Comparison of ENCODE assay signal across 12 mouse cellular contexts in genomic region chr2:141288494-141288893, GRCm38 (mm10).
DNase-seq lines count a peak whose midpoint lies in the region; ATAC-seq and TF ChIP-seq lines count a peak whose summit lies in the region.
"Had no signal": no experiment of that assay in that cellular context is flagged by ENCODE, and none has a peak within 500 bp of the region (broad histone marks: within the 10 kb centered on the region; RNA-seq: fewer than 3 reads in every experiment).

No protein-coding gene starts in this region.

- no peaks in the 10 kb centered on the region for H3K27me3 ChIP-seq in embryonic facial prominence, embryonic 14.5 days (replicated peaks; ENCODE audit: control insufficient read depth, insufficient read depth, low read length)
- 0 out of 2 replicates have a peak, but pooled peaks cover 4% of the 10 kb centered on the region for H3K27me3 ChIP-seq in embryonic facial prominence, embryonic 10.5 days (replicated peaks; ENCODE audit: low read depth, poor library complexity, severe bottlenecking)
- H3K27me3 ChIP-seq in heart, postnatal 0 days (ENCODE audit: control insufficient read depth, insufficient read depth, low read length): no peaks in the 10 kb centered on the region
- no peaks in the 10 kb centered on the region for H3K27me3 ChIP-seq in hindbrain, embryonic 13.5 days
- H3K27me3 ChIP-seq: lung, embryonic 15.5 days; neural tube, embryonic 13.5 days had no signal

- 33% methylated on average over 7 of the region's 7 CpGs for WGBS in embryonic facial prominence, embryonic 14.5 days
- 45% methylated on average over 7 of the region's 7 CpGs for WGBS in embryonic facial prominence, embryonic 10.5 days
- WGBS in heart, postnatal 0 days: 61% methylated on average over 7 of the region's 7 CpGs
- 65% methylated on average over 7 of the region's 7 CpGs for WGBS in hindbrain, embryonic 13.5 days

- TF ChIP-seq CTCF in heart, postnatal 0 days (IDR thresholded peaks at IDR 0.05; ENCODE audit: low read depth): no peak

- ATAC-seq in embryonic facial prominence, embryonic 14.5 days (ENCODE audit: low read depth): no peak
- peak; percentile 71 for ATAC-seq in heart, postnatal 0 days (ENCODE audit: insufficient read depth, low read depth)
- no peak for ATAC-seq in hindbrain, embryonic 13.5 days (ENCODE audit: low FRiP score)

- DNase-seq in embryonic facial prominence, embryonic 14.5 days (ENCODE audit: low spot score): peak; percentile 56
- no peak for DNase-seq in embryonic facial prominence, embryonic 10.5 days (ENCODE audit: low spot score)
- peak; percentile 70 for DNase-seq in heart, postnatal 0 days (ENCODE audit: low spot score)
- peak; percentile 61 for DNase-seq in kidney, postnatal 10 days
- peak; percentile 22 for DNase-seq in mesoderm, embryonic 11.5 days (ENCODE audit: low read depth, low spot score)
- no peak for DNase-seq in thymus, adult 18-20 months
- no peak for DNase-seq in cerebellum, postnatal 25 days
- DNase-seq: cerebellum, postnatal 36 days; spleen, adult 18-20 months had no signal

- no peak overlapping the region for H3K4me2 ChIP-seq in embryonic facial prominence, embryonic 14.5 days (ENCODE audit: low read depth, low read length)
- H3K4me2 ChIP-seq in heart, postnatal 0 days (ENCODE audit: low read depth, low read length): no peak overlapping the region
- H3K4me2 ChIP-seq in hindbrain, embryonic 13.5 days: no peak overlapping the region
- H3K4me2 ChIP-seq: lung, embryonic 15.5 days; neural tube, embryonic 13.5 days had no signal

- no peak overlapping the region for H3K27ac ChIP-seq in embryonic facial prominence, embryonic 14.5 days (replicated peaks; ENCODE audit: low read depth, low read length)
- H3K27ac ChIP-seq in embryonic facial prominence, embryonic 10.5 days (replicated peaks): no peak overlapping the region
- no peak overlapping the region for H3K27ac ChIP-seq in heart, postnatal 0 days (ENCODE audit: low read depth)
- no peak overlapping the region for H3K27ac ChIP-seq in hindbrain, embryonic 13.5 days
- H3K27ac ChIP-seq: lung, embryonic 15.5 days; neural tube, embryonic 13.5 days had no signal

- no peaks in the 10 kb centered on the region for H3K9me3 ChIP-seq in embryonic facial prominence, embryonic 14.5 days (ENCODE audit: control insufficient read depth, low read length)
- no peaks in the 10 kb centered on the region for H3K9me3 ChIP-seq in embryonic facial prominence, embryonic 10.5 days
- no peaks in the 10 kb centered on the region for H3K9me3 ChIP-seq in heart, postnatal 0 days (replicated peaks; ENCODE audit: control insufficient read depth, low read length)
- no peaks in the 10 kb centered on the region for H3K9me3 ChIP-seq in hindbrain, embryonic 13.5 days
- H3K9me3 ChIP-seq: lung, embryonic 15.5 days; neural tube, embryonic 13.5 days had no signal

- H3K4me1 ChIP-seq in embryonic facial prominence, embryonic 14.5 days (ENCODE audit: control insufficient read depth, insufficient read depth, low read length): peaks cover 19% of the 10 kb centered on the region
- peaks cover 43% of the 10 kb centered on the region for H3K4me1 ChIP-seq in embryonic facial prominence, embryonic 10.5 days
- H3K4me1 ChIP-seq in heart, postnatal 0 days (ENCODE audit: control insufficient read depth, insufficient read depth): peaks cover 10% of the 10 kb centered on the region
- no peaks in the 10 kb centered on the region for H3K4me1 ChIP-seq in hindbrain, embryonic 13.5 days (replicated peaks)
- H3K4me1 ChIP-seq: neural tube, embryonic 13.5 days had no signal

- no peaks in the 10 kb centered on the region for H3K36me3 ChIP-seq in embryonic facial prominence, embryonic 14.5 days (ENCODE audit: control insufficient read depth, insufficient read depth, low read length)
- no peaks in the 10 kb centered on the region for H3K36me3 ChIP-seq in embryonic facial prominence, embryonic 10.5 days (replicated peaks)
- H3K36me3 ChIP-seq in heart, postnatal 0 days (replicated peaks; ENCODE audit: control insufficient read depth, insufficient read depth, low read length): no peaks in the 10 kb centered on the region
- H3K36me3 ChIP-seq in hindbrain, embryonic 13.5 days: no peaks in the 10 kb centered on the region
- H3K36me3 ChIP-seq: lung, embryonic 15.5 days; neural tube, embryonic 13.5 days had no signal

- 0 out of 2 replicates have a peak, but pooled peaks have one; percentile 35 for TF ChIP-seq EP300 in heart, postnatal 0 days (IDR thresholded peaks at IDR 0.05; ENCODE audit: low read depth)

- H3K4me3 ChIP-seq in embryonic facial prominence, embryonic 14.5 days (ENCODE audit: low read depth, low read length): no peak overlapping the region
- H3K4me3 ChIP-seq in embryonic facial prominence, embryonic 10.5 days: no peak overlapping the region
- H3K4me3 ChIP-seq in heart, postnatal 0 days (ENCODE audit: low read depth, low read length): no peak overlapping the region
- no peak overlapping the region for H3K4me3 ChIP-seq in hindbrain, embryonic 13.5 days
- H3K4me3 ChIP-seq: lung, embryonic 15.5 days; neural tube, embryonic 13.5 days had no signal

- no peak overlapping the region for H3K9ac ChIP-seq in embryonic facial prominence, embryonic 14.5 days (ENCODE audit: low read depth, low read length)
- H3K9ac ChIP-seq in heart, postnatal 0 days (replicated peaks; ENCODE audit: low read depth, low read length): no peak overlapping the region
- H3K9ac ChIP-seq in hindbrain, embryonic 13.5 days: no peak overlapping the region
- H3K9ac ChIP-seq: lung, embryonic 15.5 days; neural tube, embryonic 13.5 days had no signal

Comparison
In these comparisons a context has a peak if more than half of its experiments do, and no peak if none do; other contexts are left out.
1. DNase-seq: peak in embryonic facial prominence, embryonic 14.5 days (single experiment), heart, postnatal 0 days (single experiment), kidney, postnatal 10 days (single experiment) and mesoderm, embryonic 11.5 days (single experiment); none in embryonic facial prominence, embryonic 10.5 days (single experiment), thymus, adult 18-20 months (0 of 2) and cerebellum, postnatal 25 days (0 of 2).